Mouse (Mus musculus) ovary, postnatal 14 days (tissue): ENCODE data around the gene Ablim2.

Source experiments
- DNase-seq: peaks from one replicate; pipeline ENCODE4 v3.0.0; 2022; ENCODE audit warnings: low spot score

The Ablim2 gene

DNA sequence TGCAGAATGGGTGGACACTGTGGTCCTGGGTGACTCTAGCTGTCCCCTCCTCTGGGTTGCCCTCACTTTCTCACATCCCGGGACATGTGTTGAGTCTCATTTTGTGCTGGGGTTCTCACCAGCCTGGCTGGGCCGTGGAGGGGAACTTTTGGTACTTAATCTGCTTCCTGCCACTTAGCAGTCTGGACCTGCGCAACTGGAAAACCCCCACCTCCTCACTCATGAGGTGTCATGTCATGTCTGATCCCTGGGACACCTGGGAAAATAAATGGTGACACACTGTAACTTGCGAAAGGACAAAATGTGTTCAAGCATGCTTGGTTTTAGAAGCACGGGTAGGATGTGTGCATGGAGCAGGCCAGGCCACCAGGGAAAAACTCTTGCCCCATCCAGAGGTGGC, 127.0 kb downstream of the Ablim2 start:
- DNase-seq, result no peak

DNA sequence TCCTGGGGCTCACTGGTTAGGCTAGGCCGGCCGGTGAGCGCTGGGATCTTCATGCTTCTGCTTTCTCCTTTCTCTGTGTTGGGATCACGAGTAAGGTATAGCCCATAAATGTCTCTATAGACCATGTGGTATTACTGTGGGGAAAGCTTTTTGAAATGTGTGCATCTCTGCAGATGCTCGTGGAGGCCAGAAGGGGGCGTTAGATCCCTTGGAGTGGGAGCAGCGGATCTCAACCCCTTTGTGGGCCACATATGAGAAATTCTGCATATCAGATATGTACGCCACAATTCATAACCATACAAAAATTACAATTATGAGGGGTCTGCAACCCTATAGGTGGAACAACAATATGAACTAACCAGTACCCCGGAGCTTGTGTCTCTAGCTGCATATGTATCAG, 131.3 kb downstream of the Ablim2 start:
- DNase-seq, result no peak

DNA sequence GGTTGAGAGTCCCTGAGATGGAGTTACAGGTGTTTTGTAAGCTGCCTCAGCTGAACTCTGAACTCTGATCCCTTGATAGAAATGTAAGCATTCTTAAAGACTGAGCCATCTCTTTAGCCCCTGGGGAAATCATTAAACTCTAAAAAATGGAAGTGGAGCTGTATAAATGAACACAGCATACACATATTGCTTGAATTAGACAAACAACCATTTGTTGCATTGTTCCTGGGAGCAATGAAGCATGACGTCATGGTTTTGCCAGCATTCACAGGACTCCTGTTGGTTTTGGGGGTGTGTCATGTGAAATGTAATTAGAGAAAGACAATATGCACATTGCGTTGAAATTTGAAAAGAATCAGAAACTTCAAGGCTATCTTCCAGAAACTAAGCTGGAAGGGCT, 132.0 kb downstream of the Ablim2 start:
- DNase-seq, result no peak

DNA sequence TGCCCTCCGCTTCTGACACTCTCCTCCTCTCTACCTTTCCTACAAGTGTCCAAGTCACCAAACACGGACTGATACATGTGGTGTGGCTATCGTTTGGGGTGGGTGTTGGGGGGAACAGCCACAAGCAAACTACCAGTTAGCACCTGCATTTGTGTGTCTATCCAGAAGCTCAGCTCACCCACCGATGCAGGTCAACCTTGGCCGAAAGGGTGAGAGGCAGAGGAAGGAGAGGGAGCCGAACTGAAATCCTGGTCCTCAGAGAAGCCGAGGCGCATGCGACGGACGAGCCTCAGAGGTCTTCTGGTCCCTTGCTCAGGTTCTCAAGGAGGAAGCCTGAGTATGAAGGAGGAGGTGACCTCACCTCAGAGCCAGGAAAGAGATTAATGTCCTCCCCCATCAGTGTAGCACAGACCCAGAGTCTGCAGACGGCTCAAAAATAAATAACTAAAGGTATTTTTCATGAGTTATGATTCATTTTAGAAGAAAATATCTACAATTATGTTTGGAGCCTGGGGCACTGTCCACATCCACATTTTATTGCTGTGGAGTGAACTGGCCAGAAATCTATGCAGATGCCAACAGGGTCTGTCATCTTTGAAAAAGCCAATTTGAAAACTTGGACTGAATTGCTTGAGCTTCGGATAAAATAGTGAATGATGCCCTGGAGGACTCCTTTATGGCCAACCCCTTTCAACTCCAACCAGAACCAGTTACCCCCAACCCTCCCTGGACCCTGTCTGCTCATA, 133.5 kb downstream of the Ablim2 start:
- no peak for DNase-seq

DNA sequence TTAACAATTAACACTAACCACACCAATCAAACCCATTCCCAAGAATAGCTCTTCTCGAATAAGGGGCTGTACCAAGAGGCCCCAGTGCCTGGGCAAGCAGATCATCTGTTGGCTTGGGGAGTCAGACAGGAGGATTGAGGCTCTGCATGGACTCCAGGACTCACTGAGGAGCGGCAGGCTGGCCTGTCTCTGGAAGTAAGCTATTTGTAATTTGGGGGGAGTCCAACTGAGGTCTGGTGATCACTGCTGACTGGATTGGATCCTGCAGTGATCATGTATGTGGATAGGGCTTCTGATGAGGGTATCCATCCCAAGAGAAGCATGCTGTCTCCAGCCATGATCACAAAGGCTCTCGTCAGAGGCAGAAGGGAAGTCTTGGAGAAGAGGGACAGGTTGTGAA, 134.7 kb downstream of the Ablim2 start:
- DNase-seq, result no peak

DNA sequence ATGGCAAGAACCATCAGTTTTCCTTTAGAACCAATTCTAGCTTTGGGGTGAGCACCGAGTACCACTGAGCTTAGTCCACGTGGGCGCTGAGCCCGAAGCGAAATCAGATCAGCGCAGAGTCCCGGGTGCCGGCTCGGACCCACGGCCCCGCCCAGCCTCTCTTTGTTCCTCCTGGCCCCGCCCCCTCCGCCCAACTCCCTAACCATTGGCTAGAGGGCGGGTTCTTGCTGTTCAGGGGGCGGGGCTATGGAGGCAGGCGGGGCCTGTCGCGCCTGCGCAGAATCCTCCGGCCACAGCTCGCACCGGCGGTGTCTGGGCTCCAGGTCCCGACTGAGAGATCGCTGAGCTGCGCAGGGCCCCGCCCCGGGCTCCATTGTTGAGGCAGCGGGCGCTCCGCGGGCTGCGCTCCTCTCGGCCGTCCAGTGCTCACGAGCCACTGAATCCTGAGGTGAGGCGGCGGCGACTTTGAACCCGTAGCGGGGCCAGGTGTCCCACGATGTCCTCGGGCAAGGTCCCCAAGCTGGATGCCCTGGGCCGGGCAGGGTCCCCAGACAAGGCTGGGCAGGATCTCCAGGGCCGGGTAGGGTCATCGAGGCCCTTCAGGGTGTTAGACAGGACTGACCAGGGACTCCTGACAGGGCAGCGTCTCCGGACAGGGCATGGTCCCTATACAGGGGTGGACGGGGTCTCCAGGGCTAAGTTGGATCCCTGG, 135.6 kb downstream of the Ablim2 start, which contains the start of gene Afap1:
Gene Afap1, plus strand, starts transcription at position 227 of the 712 bp plus-strand sequence.
- peak; percentile 99 for DNase-seq

DNA sequence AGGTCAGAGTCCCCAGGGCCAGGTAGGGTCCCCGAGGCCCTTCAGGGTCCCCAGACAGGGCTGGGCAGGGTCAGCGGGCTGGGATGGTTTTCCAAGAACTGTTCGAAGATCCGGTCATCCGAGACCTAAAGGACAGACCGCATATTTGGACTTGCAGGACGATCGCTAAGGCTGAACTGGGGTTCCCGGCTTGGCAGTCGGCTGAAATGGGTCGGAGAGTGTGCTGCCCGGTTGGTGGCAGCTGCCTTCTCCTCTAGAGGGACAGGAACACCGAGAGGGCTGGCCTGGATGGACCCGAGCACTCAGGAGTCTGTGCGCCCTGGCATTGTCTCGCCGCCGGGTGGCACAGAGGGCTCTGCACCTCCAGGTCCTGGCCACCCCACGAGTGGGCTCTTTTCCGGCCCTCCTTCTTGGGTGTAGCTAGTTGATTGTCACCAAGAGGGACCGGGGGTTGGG, 136.2 kb downstream of the Ablim2 start:
- DNase-seq, result peak; percentile 39

DNA sequence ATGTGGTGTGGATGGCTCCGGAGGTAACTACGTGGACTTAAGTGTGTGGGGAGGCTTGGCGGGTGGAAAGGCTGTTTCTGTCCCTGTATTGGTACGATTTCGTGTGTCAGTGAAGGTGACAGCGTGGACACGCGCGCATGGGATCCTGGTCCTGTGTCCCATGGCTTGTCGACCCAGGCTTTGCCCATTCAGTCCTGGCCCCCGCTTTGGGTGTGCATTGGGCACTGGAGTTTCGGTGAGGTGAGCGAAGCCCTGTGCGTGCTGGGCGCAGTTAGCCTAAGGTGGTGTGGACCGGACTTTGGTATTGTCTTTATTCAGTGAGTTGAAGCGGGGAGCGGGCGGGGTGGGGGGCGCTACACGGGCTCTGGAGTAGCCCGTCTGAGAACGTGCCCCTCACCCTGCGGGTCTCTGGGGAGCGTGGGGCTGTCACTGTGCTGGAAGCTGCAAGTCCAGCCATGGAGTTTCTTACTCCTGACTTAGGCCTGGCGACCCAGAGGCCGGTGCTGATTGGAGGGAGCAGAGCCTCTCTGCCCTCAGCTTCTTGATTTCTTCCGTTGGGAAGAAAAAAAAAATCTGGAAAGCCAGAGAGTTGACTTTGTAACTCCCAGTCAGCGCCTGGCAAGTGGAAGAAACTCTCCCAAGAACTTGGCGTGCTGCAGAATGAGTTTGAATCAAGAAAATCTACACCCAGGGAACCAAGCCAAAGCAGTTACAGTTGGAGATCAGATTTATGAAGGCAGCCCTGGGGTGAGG, 136.8 kb downstream of the Ablim2 start:
- peak; percentile 34 for DNase-seq

DNA sequence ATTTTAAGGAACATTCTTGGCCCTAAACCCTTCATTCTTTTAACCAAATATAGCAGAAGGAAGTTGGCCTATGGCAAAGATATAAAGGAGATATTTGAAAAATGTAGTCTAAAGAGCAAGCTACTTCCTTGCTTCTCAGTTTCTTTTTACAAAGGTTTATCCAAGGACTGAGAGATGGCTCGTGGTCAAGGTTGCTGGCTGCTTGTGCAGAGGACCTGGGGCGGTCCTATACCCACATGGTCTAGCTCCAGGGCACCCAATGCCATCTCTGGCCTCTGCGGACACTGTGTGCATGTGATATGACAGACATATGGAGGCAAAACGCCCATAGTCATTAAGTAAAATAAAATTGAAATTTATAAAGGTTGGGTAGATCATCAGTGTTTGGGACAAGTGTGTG, 138.2 kb downstream of the Ablim2 start:
- no peak for DNase-seq

DNA sequence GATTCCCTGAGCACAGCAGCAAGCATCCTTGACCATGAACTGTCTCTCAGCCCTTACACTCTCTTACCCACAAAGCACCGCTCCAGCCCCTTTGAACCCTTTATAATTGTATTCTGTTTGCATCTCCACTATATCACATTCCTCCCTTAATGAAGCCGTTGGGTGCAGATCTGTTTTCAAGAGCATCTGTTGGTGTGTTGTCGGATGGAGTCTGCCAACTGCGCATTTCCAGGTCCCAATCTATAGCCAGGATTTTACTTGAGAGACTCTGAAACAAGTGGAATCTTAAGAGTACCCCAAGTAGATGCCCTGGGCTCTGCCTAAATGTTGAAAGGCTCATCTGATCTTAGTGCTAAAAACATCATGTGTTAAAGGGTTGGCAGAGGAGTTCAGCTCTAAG, 138.9 kb downstream of the Ablim2 start:
- DNase-seq, result no peak

DNA sequence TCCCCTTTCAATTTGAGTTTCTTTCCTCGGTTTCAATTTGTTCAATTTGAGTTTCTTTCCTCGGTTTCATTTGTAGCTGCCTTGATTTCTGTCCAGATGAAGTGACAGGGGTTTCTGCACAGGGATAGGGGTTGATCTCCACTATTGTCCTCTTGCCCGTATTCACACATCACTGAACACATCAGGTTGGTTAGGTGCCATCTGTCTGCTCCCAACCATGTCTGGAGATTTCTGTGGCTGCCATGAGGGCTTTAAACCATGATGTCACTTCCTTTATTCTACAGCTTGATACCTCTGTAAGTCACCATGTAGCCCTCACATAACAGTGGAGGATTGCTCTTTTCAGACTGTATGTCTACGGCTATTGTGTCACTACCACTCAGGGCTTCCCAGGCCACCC, 139.5 kb downstream of the Ablim2 start:
- DNase-seq, result no peak

DNA sequence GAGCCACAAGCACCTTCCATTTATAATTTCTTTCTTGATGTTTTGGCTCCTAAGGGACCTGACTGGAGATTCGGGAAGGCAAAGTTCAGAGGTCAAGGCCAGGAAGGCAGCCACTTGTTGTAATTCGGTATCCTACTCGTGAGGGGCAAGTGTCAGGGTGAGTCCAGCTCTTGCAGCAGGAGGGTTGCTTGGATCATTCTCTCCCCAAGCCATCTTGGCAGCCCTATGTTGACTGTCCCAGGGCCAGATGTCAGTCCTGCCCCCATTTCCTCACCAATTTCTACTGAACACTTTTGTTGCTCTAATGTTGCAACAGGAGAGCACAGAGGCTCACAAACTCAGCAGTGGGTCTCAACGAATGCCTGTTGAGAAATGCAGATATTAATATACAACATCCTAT, 140.4 kb downstream of the Ablim2 start:
- DNase-seq, result no peak

DNA sequence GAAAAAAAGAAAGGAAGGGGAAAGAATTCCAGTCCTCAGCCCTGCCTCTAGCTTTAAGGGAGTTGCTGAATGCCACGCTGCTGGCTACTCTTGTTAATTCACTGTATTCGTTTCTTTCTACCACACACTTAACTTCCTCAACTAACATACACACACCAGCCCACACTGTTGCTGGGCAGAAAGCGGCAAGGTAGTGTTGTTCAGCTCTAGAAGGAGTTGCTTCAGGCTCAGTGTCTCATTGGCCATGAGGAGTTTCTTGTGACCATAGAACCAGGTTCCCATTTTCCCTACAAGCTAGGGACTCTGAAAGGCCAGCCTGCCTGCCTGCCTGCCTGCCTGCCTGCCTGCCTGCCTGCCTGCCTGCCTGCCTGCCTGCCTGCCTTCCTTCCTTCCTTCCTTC, 141.3 kb downstream of the Ablim2 start:
- no peak for DNase-seq

DNA sequence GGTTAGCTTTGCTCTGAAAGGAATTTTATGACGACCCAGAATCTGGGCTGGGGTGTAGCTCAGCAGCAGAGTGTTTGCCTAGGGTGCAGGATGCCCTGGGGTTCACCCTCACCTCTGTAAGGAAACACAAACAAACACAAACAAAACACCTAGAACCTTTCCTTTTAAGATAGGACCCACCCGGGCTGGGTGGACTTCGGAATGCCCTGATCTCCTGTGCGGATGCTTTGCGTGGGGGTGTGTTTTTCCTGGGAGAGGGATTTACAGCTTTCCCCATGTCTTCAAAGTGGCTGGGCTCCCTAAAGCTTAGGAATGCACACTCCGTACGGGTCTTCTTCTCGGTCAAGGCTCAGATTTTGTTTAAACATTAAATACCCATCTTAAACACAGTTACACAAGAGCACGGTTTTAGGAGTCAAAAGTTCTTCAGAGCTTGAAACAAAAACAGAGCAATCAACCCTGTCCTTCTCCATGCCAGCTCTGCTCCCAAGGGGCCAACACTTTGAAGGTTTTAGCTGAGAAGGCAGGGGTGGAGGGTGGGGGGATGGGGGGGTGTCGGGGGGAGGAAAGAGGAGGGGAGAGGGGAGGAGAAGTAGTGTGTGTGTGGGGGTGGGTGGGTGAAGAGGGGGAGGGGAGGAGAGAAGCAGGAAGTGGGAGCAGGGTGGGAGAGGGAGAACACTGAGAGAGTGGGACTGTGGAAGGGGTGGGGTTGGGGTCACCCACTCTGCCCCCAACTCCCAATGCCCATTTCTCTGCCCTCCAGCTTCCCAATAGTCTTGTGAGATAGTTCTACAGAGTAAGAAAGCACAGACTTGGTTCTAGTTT, 142.9 kb downstream of the Ablim2 start:
- DNase-seq, result no peak

DNA sequence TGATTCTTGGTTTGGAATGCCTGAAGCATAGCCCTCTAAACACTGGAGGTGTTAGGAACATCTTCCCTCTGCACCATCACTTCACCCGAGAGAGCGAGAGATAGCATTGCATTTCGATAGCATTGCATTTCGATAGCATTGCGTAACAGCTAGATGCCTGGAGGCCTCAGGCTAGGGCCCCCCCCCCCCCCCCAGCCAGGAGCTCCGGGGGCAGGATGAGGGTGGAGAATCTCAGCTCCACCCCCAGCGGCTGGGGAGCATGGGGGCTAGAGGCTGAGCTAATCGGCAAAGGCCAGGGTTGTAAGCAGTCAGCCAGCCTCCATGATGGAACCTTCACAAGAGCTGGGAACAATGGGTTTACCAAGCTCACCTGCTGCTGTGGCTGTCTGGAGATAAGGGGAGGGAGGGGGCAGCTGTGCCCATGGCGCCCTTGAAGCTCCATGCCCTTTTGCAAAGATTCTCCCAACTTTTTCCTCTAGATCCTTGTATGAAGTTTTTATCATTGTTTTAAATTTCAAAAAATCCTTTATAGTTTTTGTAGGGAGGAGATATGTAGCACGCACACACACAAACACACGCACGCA, 143.6 kb downstream of the Ablim2 start:
- no peak for DNase-seq

DNA sequence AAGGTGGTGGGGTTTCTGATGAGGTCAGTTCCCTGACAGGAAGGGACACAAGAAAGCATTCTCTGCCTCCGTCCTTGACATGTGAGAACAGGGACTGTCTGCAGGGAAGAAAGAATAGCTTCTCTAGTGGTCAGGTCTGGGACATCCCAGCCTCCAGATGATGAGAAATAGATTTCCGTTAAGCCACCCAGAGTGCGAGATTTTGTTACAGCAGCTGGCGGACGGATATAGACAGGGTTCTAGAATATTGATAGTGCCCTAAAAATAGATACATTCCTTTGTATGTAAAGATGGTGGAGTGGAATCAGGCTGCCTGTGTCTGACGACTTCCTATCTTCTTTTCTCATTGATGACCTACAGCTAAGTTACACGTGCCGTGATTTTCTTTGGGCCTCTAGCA, 145.8 kb downstream of the Ablim2 start:
- DNase-seq, result no peak

DNA sequence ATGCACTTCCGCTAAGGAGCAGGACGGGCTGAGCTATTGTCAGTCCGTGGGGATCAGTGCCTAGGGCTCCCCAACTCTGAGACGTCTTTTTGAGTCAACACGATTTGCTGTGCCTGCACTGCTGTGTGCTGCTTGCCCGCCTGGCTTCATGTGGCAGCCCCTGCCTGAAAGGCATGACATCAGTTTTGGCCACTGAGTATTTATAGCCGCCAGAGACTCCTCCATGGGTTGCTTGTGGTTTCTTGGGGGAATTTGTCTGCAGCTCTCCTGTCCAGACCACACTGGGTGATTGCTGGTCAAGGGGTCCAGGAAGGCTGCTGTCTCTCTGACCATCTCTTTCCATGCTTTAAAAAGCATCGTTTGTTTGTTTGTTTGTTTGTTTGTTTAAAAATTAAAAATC, 147.6 kb downstream of the Ablim2 start:
- no peak for DNase-seq

DNA sequence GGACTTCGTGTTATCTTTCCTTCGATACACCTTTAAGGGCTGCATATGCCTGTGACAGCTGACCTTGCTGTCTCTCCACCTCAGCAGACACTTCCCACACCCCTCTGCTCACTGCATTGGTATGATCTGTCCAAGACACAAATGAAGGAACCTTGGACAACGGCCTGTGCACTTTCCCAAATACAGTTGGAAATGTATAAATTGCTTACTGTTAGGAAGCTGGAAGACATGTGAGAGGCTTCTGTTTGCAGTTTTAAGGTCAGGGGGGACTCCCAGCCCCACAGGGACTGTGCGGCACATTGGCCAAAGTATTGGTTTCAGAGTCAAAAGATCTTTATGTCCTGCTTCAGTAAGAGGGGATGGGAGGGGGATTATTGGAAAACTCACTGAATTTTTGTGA, 149.4 kb downstream of the Ablim2 start:
- no peak for DNase-seq

DNA sequence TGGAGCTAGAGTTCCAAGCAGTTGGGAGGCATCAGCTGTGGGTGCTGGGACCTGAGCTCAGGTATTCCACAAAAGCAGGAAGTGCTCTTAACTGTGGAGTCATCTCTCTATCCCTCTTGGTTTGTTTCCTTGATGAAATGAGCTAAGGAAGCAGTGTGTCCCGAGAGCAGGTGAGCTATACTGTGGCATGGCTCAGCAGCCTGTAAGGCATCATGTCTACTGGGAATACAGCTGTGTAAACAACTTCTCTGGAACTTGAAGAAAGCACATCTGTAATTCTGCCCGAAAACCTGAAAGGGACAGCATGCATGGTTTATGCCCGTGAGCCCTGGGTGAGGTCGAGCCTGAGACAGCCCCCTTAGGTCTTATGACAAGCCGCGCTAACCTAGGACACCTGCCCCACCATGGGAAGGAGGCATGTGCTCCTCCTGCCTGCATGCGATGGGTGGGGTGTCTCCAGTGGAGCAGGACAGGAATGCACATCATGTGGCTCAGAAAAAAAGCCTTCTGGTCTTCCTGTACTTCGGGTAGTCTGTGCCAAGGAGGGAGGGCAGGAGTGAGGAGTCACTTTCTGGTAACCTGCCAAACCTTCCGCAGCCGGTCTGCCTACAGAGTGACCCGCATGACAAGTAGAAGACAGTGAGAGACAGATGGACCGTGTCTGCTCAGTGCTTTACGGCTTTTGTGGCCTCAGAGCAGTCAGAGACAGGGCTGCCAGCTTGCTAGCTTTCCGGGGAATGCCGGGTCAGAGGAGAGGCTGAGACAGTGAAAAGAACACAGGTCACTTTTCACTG, 150.2 kb downstream of the Ablim2 start:
- peak; percentile 52 for DNase-seq

DNA sequence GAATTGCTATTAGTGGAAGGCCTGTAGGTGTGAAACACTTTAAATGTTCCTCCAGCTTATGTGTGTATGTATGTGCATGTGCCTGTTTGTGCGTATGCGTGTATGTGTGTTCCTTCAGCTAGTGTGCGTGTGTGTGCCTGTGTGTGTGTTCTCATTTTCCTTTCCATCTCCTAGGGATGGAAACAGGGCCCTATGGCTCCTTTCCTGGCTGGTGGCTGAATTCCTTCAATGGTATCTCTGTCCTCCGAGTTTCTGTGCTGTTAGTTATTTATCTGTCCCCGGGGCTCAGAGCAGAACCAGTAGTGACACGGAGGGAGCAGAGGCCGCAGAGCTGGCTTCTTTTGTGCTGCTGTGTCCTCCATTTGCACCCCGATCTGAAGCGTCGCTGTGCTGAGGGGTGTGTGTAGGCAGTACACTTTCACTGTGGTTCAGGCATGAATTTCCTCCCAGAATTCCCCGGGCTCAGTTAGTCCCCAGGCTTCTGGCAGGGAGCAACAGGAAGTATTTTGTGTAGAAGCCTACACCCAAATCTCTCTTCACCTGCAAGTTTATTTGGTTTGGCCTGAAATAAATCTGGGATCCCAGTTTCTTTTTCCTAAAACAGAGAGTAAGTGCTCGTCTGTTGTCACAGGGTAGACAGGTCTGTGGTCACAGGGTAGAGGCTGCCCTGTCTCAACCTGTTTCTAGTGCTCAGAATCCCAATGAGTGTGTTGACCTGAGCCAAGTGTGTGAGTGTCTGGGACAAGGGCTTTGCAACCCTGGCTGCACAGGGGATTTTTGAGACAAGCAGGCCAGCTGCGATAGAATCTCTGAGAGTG, 151.2 kb downstream of the Ablim2 start:
- no peak for DNase-seq
